ENCODE assay signal across 8 mouse cellular contexts in the genomic region with DNA sequence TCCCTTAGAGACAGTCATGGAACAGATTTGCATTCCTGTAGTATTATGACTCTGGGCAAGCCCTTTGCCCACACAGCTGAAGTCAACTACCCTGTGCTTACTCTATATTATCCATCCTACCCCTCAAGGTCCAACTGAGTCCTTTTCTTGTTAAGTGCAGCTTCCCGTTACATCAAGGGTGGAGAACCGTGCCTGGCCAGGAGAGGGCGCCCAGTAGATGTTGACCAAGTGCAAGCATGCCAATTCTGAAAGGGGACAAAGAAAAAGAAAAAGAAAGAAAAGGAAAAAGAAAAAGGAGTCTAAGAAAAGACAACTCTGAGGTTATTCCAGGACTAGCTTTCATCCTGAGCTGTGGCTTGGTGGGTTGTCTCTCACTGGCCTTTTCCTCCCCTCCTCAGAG.
A peak's percentile ranks its signal among the peaks of the same experiment; 100 is the strongest.
DNase-seq lines count a peak whose midpoint lies in the region; ATAC-seq lines count a peak whose summit lies in the region.

No protein-coding gene starts in this region.

- DNase-seq in cerebellum, adult 11 months, result peak; percentile 71
- peak; percentile 83 for DNase-seq in Muller cell, postnatal 12 days (ENCODE audit: inconsistent ontology term)
- peak; percentile 90 to 91 for DNase-seq in cerebellum, postnatal 10 days
- peak; percentile 81 for DNase-seq in gastrocnemius, postnatal 10 days
- peak; percentile 77 for DNase-seq in layer of hippocampus, adult 9-10 months (ENCODE audit: low spot score)
- peak; percentile 66 for DNase-seq in lung, postnatal 25 days (ENCODE audit: low spot score)
- DNase-seq in spleen, postnatal 10 days (ENCODE audit: low spot score in 2 of 2), result peak; percentile 59 to 84

- no peak for ATAC-seq in cerebellum, adult (ENCODE audit: insufficient number of reproducible peaks, low FRiP score, low TSS enrichment)
